Mouse (Mus musculus) left cerebral cortex, postnatal 36 days (tissue): Measurements from ENCODE around the gene Ubr3. TPM values are rescaled to one million over a fixed set of nuclear protein-coding genes. Genes with fewer than 3 reads are reported as not detected.

Experiments used
- DNase-seq, 2 experiments: peaks; one replicate each; pipeline ENCODE4 v3.0.0; 2021 to 2022; ENCODE audit warnings: low spot score in 2 of 2, mixed read lengths in 1 of 2
- intact Hi-C: fragments of 180-260 bp; cut with DNase I; formaldehyde crosslinking; loops from one replicate; pipeline ENCODE4 v1.15.1; 2025
- total RNA-seq, 2 experiments: library from RNA; stranded (reverse); gene quantifications; 2 replicates each; pipeline ENCODE4 v1.2.3; 2021

The Ubr3 gene
- 100 to 1,000 TPM; 132 to 159 TPM for total RNA-seq

GRCm38 (mm10) chr2:69897039-69897617 lies at the start of gene Ubr3:
Gene Ubr3, plus strand, starts transcription at chr2:69897246.
- DNase-seq: peak; percentile 95 to 96
- intact Hi-C loops: no loop called here

DNA sequence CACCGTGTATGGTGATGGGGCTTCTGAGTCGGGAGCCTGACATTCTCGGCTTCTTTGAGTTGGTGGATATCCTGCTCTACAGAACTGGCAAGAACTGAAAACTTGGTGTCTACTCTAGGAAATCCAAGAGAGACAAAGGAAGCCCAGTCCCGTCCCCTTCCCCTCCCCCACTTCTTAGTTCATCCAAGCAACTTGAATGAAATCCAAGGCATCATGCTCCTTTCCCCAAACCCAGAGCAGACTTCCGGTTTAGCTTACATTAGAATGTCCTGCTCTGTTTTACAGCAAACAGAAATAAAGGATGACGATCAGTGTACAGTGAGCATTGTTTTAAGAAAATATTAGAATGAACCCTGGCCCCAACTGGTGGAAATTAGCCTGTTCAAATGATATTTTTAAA lies 47.8 kb upstream of the Ubr3 start:
- intact Hi-C loops: no loop called here
- DNase-seq: no peak

- no peak for DNase-seq
- intact Hi-C loops: no loop called here
Measured at GRCm38 (mm10) chr2:69851427-69852058, 45.5 kb upstream of the Ubr3 start.

- intact Hi-C loops: no loop called here
- DNase-seq: no peak
Measured at GRCm38 (mm10) chr2:69856392-69856791, 40.7 kb upstream of the Ubr3 start.

- intact Hi-C loops: no loop called here
- no peak for DNase-seq
Measured at GRCm38 (mm10) chr2:69857882-69858281, 39.2 kb upstream of the Ubr3 start.

- peak; percentile 26 to 34 for DNase-seq
Measured at GRCm38 (mm10) chr2:69860972-69861452, 36.0 kb upstream of the Ubr3 start.

GRCm38 (mm10) chr2:69861485-69862091 lies 35.5 kb upstream of the Ubr3 start, which contains the start of gene Ssb:
Gene Ssb, plus strand, starts transcription at chr2:69861562.
- intact Hi-C loops: loop anchor here (2.0 to 10.0 kb wide), 3 partner anchors 39 to 139 kb away; partner anchors contain the start of gene Ppig
- DNase-seq: peak; percentile 92 to 93

More at GRCm38 (mm10) chr2:69860972-69861452, 36.0 kb upstream of the Ubr3 start:
- intact Hi-C loops: loop anchor here (2.0 to 10.0 kb wide), 3 partner anchors 38 to 139 kb away; partner anchors contain the start of gene Ppig

- intact Hi-C loops: loop anchor here (5.0 to 10.0 kb wide), 2 partner anchors 67 to 140 kb away; partner anchors contain the start of gene Ppig
- no peak for DNase-seq
Measured at GRCm38 (mm10) chr2:69862117-69862657, 34.9 kb upstream of the Ubr3 start.

GRCm38 (mm10) chr2:69883990-69884391 lies 13.1 kb upstream of the Ubr3 start:
- intact Hi-C loops: no loop called here
- no peak for DNase-seq

GRCm38 (mm10) chr2:69884581-69884980 lies 12.5 kb upstream of the Ubr3 start:
- intact Hi-C loops: no loop called here
- DNase-seq: no peak

DNA sequence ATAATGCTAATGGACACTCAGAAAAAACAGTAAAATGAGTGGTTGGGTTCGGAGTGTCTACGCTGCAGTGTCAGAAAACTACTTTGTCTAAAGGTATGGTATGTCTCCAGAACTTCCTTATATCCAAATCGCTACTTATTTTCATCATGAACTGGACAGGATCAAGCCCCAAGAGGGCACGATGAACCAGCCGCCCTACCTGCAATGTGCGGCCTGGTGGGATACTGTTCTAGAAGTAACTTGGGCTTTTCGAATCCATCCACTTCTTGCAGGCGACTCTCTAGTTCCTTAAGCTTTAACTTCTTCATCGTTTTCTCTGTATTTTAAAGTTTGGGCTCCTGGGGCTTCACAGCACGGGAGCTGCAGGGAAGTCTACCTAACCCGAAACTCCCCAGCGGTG lies 12.0 kb upstream of the Ubr3 start:
- intact Hi-C loops: no loop called here
- no peak for DNase-seq

DNA sequence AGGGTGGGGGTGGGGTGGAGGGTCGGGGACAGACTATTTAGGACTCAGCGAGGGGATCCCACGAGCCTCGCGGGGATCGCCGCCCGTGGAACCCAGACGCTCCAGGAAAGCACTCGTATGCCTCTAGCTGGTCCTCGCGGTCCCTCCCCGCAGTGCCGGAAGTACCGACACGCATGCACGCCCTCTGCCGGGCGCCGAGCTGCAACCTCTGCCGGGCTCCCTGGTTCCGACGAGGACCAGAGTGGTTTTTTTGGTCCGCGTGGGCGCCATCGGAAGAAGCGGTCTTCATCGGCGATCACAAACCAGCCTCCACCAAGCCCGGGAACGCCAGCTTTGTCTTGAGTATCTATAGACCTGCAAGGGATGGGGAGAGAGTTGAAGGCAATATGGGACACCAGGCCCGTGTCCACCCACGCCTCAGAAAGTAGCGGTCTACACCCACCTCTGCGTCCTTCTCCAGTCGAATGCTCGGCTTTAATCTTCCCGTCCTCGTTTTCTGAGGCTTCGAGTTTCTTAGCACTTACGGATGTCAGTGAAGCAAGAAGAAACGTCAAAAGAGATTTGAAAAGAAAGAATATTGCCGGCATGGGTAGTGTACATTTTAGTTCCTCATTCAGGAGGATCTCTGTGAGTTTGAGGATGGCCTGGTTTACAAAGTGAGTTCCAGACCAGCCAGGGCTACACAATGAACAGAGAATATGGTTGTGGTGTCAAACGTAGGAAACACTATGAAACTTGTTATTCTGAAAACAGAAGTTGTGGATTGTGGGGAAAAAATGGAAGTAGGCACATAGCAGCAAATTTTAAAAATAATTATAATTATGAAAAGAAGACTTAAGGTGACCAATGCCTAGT lies 11.4 kb upstream of the Ubr3 start, which contains the start of gene Mettl5:
Mettl5 (minus strand) TSS at position 165 of the 855 bp plus-strand sequence.
- intact Hi-C loops: no loop called here
- DNase-seq: peak; percentile 88 to 89

DNA sequence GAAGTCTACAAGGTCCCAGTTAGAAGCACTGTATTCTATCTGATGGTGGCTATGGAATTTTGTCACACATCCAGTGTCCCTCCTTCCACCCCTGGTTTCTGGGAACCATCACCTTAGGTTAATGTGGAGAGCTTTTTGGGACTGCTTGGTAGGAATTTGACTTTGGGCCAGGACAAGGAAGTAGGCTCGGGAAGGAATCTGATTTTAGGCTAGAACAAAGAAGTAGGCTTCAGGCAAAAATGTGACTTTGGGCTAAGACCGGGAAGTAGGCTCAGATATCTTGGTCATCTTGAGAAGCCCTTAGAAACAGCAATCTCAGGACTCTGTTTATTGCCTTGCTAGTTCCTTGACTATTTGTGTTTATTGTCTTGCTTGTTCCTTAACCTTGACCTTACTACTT lies 8.1 kb upstream of the Ubr3 start:
- no peak for DNase-seq
- intact Hi-C loops: no loop called here

DNA sequence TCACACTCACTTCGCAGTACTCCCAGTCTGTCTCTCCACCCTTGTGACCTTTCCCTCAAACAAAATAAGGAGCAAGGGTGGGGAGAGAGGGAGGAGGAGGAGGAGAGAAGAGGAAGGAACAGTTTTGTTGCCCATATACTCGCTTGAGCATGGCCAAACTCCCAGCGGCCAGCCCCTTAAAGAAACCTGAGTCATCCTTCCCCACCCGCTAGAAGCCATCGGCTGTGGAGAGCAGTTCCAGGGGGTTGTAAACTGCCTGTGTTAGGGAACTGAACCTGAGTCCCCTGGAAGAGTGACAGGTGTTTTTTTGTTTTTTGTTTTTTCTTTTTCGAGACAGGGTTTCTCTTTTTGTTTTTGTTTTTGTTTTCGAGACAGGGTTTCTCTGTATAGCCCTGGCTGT lies 6.2 kb upstream of the Ubr3 start:
- no peak for DNase-seq
- intact Hi-C loops: no loop called here

DNA sequence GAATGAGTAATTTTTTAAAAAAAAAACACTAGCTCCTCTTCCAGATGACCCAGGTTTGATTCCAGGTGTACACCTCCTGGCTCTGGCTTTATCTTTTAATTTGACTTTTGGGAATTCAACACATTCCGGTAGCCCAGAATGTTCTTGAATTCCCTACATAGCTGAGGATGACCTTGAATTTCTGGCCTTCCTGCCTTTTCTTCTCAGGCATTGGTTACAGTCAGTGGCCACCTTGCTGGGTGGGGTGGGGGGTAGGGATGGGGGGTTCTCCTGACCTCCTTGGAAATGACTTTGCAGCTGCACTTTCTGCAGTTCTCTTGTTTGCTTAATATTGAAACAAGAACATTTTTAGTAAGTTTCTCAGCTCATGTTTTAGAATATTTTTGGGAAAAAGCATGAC lies 3.9 kb upstream of the Ubr3 start:
- no peak for DNase-seq
- intact Hi-C loops: no loop called here

DNA sequence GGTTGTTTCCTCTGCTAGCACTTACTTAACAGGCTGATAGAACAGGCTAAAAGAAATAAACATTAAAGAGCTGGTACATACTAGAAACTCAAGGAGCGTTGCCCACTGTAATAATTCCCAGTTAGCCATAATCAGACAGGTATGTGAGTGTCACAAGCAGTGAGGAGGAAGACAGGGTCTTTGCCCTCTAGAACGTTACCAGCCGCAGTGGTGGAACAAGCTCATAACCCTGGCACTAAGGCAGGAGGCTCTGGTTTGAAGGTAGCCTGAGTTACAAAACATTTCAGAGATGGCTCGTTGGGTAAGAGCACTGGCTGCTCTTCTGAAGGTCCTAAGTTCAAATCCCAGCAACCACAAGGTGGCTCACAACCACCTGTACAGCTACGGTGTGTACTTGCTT lies 3.2 kb upstream of the Ubr3 start:
- no peak for DNase-seq
- intact Hi-C loops: no loop called here

GRCm38 (mm10) chr2:69895502-69896223 lies 1.4 kb upstream of the Ubr3 start:
- DNase-seq: no peak
- intact Hi-C loops: no loop called here

GRCm38 (mm10) chr2:69896224-69896581 lies 843 bp upstream of the Ubr3 start:
- intact Hi-C loops: no loop called here

More at GRCm38 (mm10) chr2:69896224-69896581, 843 bp upstream of the Ubr3 start:
- DNase-seq: no peak
